In genomic region chr9:54604886-54605285, GRCm38 (mm10) we compare ENCODE assay signal across 9 mouse cellular contexts. TPM values are rescaled to one million over a fixed set of nuclear protein-coding genes. Genes with fewer than 3 reads are reported as not detected.
DNase-seq lines count a peak whose midpoint lies in the region; TF ChIP-seq lines count a peak whose summit lies in the region.
"Had no signal": no experiment of that assay in that cellular context is flagged by ENCODE, and none has a peak within 500 bp of the region (broad histone marks: within the 10 kb centered on the region; RNA-seq: fewer than 3 reads in every experiment).

No protein-coding gene starts in this region.

- H3K36me3 ChIP-seq in liver, adult 2 months (ENCODE audit: control insufficient read depth, insufficient read depth, low read length), result peaks cover 36% of the 10 kb centered on the region

- 41% methylated on average over 4 of the region's 4 CpGs for WGBS in cerebellum, adult 2 months
- 66% methylated on average over 4 of the region's 4 CpGs for WGBS in liver, adult 2 months

- intact Hi-C loops in gastrocnemius, postnatal 14 days (cut with DNase I; ENCODE audit: low total_unique reads), result loop anchor here (10.0 kb wide), 1 partner anchor 170 kb away; no protein-coding TSS in a partner anchor

- TF ChIP-seq CTCF in cerebellum, adult 2 months (IDR thresholded peaks at IDR 0.05; ENCODE audit: borderline replicate concordance, insufficient read depth, low read depth, low read length), result peak; percentile 63; the same call in 1 of the 2 replicates
- peak; percentile 59; the same call in 1 of the 2 replicates for TF ChIP-seq CTCF in liver, adult 2 months (IDR thresholded peaks at IDR 0.05; ENCODE audit: low read depth, low read length)

- H3K9ac ChIP-seq in liver, adult 2 months (ENCODE audit: low read depth, low read length), result no peak overlapping the region
- H3K9ac ChIP-seq: midbrain, embryonic 12.5 days had no signal

- H3K4me3 ChIP-seq in cerebellum, adult 2 months (replicated peaks; ENCODE audit: insufficient read depth, low read depth, low read length), result no peak overlapping the region
- H3K4me3 ChIP-seq in liver, adult 2 months (ENCODE audit: insufficient read depth, low read depth, low read length), result no peak overlapping the region
- H3K4me3 ChIP-seq: midbrain, embryonic 12.5 days had no signal

- no peaks in the 10 kb centered on the region for H3K27me3 ChIP-seq in cerebellum, adult 2 months (ENCODE audit: control insufficient read depth, insufficient read depth, low read length)
- no peaks in the 10 kb centered on the region for H3K27me3 ChIP-seq in liver, adult 2 months (ENCODE audit: control insufficient read depth, insufficient read depth, low read length)
- H3K27me3 ChIP-seq: midbrain, embryonic 12.5 days had no signal

- H3K79me2 ChIP-seq in liver, adult 2 months (ENCODE audit: control insufficient read depth, insufficient read depth, low read length), result no peaks in the 10 kb centered on the region

- H3K4me1 ChIP-seq in cerebellum, adult 2 months (ENCODE audit: control insufficient read depth, insufficient read depth, low read length), result no peaks in the 10 kb centered on the region
- no peaks in the 10 kb centered on the region for H3K4me1 ChIP-seq in liver, adult 2 months (ENCODE audit: control insufficient read depth, insufficient read depth, low read length)
- H3K4me1 ChIP-seq: midbrain, embryonic 12.5 days had no signal

- no peak overlapping the region for H3K27ac ChIP-seq in cerebellum, adult 2 months (ENCODE audit: insufficient read depth, low read length)
- H3K27ac ChIP-seq in liver, adult 2 months (replicated peaks; ENCODE audit: insufficient read depth, low read depth, low read length), result no peak overlapping the region

- peak; percentile 50 to 72 for DNase-seq in left cerebral cortex, adult 18-20 months (ENCODE audit: low spot score in 2 of 2)
- no peak for DNase-seq in left cerebral cortex, adult 11 months (ENCODE audit: low spot score)
- DNase-seq in NIH3T3 (ENCODE audit: low read depth), result peak; percentile 67
- peak; percentile 41 to 60 for DNase-seq in cerebellum, adult 2 months
- peak; percentile 71 for DNase-seq in gastrocnemius, postnatal 14 days
- DNase-seq in liver, adult 2 months (ENCODE audit: extremely low read depth, low read depth, low spot score), result peak; percentile 43
- peak; percentile 79 for DNase-seq in right cerebral cortex, postnatal 4 days
- no peak for DNase-seq in T-cell, adult 2 months (ENCODE audit: low spot score)

- no peak for TF ChIP-seq POLR2A in cerebellum, adult 2 months (IDR thresholded peaks at IDR 0.05; ENCODE audit: borderline replicate concordance, insufficient read depth, low read length)
- no peak for TF ChIP-seq POLR2A in liver, adult 2 months (IDR thresholded peaks at IDR 0.05; ENCODE audit: extremely low read depth, insufficient read depth, low read length)

RNA-seq across cellular contexts. Expression of gene Idh3a, which starts 18.8 kb away (rescaled TPM):
- 100 to 1,000 TPM; 194 to 212 TPM for total RNA-seq in left cerebral cortex, adult 18-20 months (2021)
- 209 and 211 TPM in 2 replicates for polyA plus RNA-seq in cerebellum, adult 2 months (2012; rRNA removed)
- 100 to 1,000 TPM; 416 to 493 TPM for total RNA-seq in gastrocnemius, postnatal 14 days (2021)
- 25.9 and 26.1 TPM in 2 replicates for total RNA-seq in liver, adult 2 months (2014; rRNA removed)
- 16.3 and 19.0 TPM in 2 replicates for polyA plus RNA-seq in liver, adult 2 months (2012; rRNA removed)

RNA-seq across cellular contexts. Expression of gene Cib2, which starts 44.9 kb away (rescaled TPM):
- total RNA-seq in left cerebral cortex, adult 18-20 months (2021), result 10 to 100 TPM; 28.1 to 28.4 TPM
- polyA plus RNA-seq in cerebellum, adult 2 months (2012; rRNA removed), result 31.7 and 40.2 TPM in 2 replicates
- 10 to 100 TPM; 38.0 to 41.9 TPM for total RNA-seq in gastrocnemius, postnatal 14 days (2021)
- 3.7 and 4.7 TPM in 2 replicates for total RNA-seq in liver, adult 2 months (2014; rRNA removed)
- polyA plus RNA-seq in liver, adult 2 months (2012; rRNA removed), result 4.1 and 5.8 TPM in 2 replicates

RNA-seq across cellular contexts. Expression of gene Acsbg1, which starts 56.8 kb away (rescaled TPM):
- 100 to 1,000 TPM; 109 to 126 TPM for total RNA-seq in left cerebral cortex, adult 18-20 months (2021)
- 270 and 289 TPM in 2 replicates for polyA plus RNA-seq in cerebellum, adult 2 months (2012; rRNA removed)
- total RNA-seq in gastrocnemius, postnatal 14 days (2021), result under 1 TPM; 0.27 to 0.45 TPM
- under 0.01 and 0.60 TPM in 2 replicates for total RNA-seq in liver, adult 2 months (2014; rRNA removed)
- polyA plus RNA-seq in liver, adult 2 months (2012; rRNA removed), result 0.07 and 0.12 TPM in 2 replicates

Comparison
In these comparisons a context has a peak if more than half of its experiments do, and no peak if none do; other contexts are left out.
1. DNase-seq: peak in left cerebral cortex, adult 18-20 months (2 of 2), NIH3T3 (single experiment), cerebellum, adult 2 months (2 of 2), gastrocnemius, postnatal 14 days (single experiment), liver, adult 2 months (single experiment) and right cerebral cortex, postnatal 4 days (single experiment); none in left cerebral cortex, adult 11 months (single experiment) and T-cell, adult 2 months (single experiment).
2. RNA of gene Acsbg1, which starts 56.8 kb away (total RNA-seq): 109 to 126 TPM in left cerebral cortex, adult 18-20 months; 0.27 to 0.45 TPM in gastrocnemius, postnatal 14 days and under 0.01 to 0.60 TPM in liver, adult 2 months; every median in the first group is over 10 times any median in the second.